ENCODE assay signal across 24 mouse cellular contexts in genomic region chr3:52498506-52499228, GRCm38 (mm10).
DNase-seq lines count a peak whose midpoint lies in the region; ATAC-seq and TF ChIP-seq lines count a peak whose summit lies in the region.
"Had no signal": no experiment of that assay in that cellular context is flagged by ENCODE, and none has a peak within 500 bp of the region (broad histone marks: within the 10 kb centered on the region; RNA-seq: fewer than 3 reads in every experiment).

No protein-coding gene starts in this region.

- no peak overlapping the region for H3K4me3 ChIP-seq in hindbrain, postnatal 0 days (ENCODE audit: low read length)
- no peak overlapping the region for H3K4me3 ChIP-seq in hindbrain, embryonic 13.5 days
- H3K4me3 ChIP-seq: heart, embryonic 12.5 days; hindbrain, embryonic 15.5 days; midbrain, embryonic 10.5 days; neural tube, embryonic 12.5 days had no signal

- TF ChIP-seq CTCF in hindbrain, postnatal 0 days (IDR thresholded peaks at IDR 0.05; ENCODE audit: low read depth) = no peak

- no peak overlapping the region for H3K9ac ChIP-seq in hindbrain, postnatal 0 days (replicated peaks; ENCODE audit: low read length)
- no peak overlapping the region for H3K9ac ChIP-seq in hindbrain, embryonic 13.5 days
- H3K9ac ChIP-seq: heart, embryonic 12.5 days; hindbrain, embryonic 15.5 days; neural tube, embryonic 12.5 days had no signal

- peak; percentile 8 for DNase-seq in hindbrain, postnatal 0 days (ENCODE audit: low spot score)
- peak; percentile 49 for DNase-seq in CD4-positive helper T cell, adult 2 months (ENCODE audit: low read depth, low spot score)
- no peak for DNase-seq in adrenal gland, adult 18-20 months (ENCODE audit: low spot score in 2 of 2)
- no peak for DNase-seq in kidney, adult 8-10 months
- no peak for DNase-seq in gastrocnemius, postnatal 36 days
- DNase-seq: cerebellum, adult 2 months; heart, adult 11 months; heart, postnatal 14 days; kidney, adult 11 months; left cerebral cortex, postnatal 4 days; liver; lung, postnatal 36 days; right cerebral cortex, postnatal 25 days had no signal

- no peaks in the 10 kb centered on the region for H3K36me3 ChIP-seq in hindbrain, postnatal 0 days (ENCODE audit: insufficient read depth, low read length)
- H3K36me3 ChIP-seq in hindbrain, embryonic 13.5 days = no peaks in the 10 kb centered on the region
- H3K36me3 ChIP-seq: heart, embryonic 12.5 days; hindbrain, embryonic 15.5 days; midbrain, embryonic 10.5 days; neural tube, embryonic 12.5 days had no signal

- H3K4me2 ChIP-seq in hindbrain, postnatal 0 days (ENCODE audit: low read depth, low read length) = no peak overlapping the region
- no peak overlapping the region for H3K4me2 ChIP-seq in hindbrain, embryonic 13.5 days
- H3K4me2 ChIP-seq: heart, embryonic 12.5 days; hindbrain, embryonic 15.5 days; neural tube, embryonic 12.5 days had no signal

- no peak overlapping the region for H3K27ac ChIP-seq in hindbrain, postnatal 0 days
- no peak overlapping the region for H3K27ac ChIP-seq in hindbrain, embryonic 13.5 days
- H3K27ac ChIP-seq: hindbrain, embryonic 15.5 days; kidney, postnatal 0 days; midbrain, embryonic 10.5 days; neural tube, embryonic 12.5 days; stomach, postnatal 0 days had no signal

- 72% methylated on average over 15 of the region's 15 CpGs for WGBS in hindbrain, postnatal 0 days
- WGBS in hindbrain, embryonic 13.5 days = 77% methylated on average over 15 of the region's 15 CpGs

- no peaks in the 10 kb centered on the region for H3K9me3 ChIP-seq in hindbrain, postnatal 0 days (ENCODE audit: low read length)
- H3K9me3 ChIP-seq in hindbrain, embryonic 13.5 days = no peaks in the 10 kb centered on the region
- H3K9me3 ChIP-seq: heart, embryonic 12.5 days; hindbrain, embryonic 15.5 days; midbrain, embryonic 10.5 days; neural tube, embryonic 12.5 days had no signal

- ATAC-seq in hindbrain, postnatal 0 days = peak; percentile 32; the same call in 1 of the 2 replicates
- ATAC-seq in hindbrain, embryonic 13.5 days (ENCODE audit: low FRiP score) = no peak
- ATAC-seq in activated CD4-positive, CD25-positive, alpha-beta regulatory T cell, adult 4 months = peak; percentile 70
- ATAC-seq in megakaryocyte progenitor cell, adult 5-6 weeks (replicated peaks; ENCODE audit: poor library complexity) = peak; percentile 78
- ATAC-seq: forebrain, embryonic 14.5 days; Patski had no signal

- intact Hi-C loops in gastrocnemius, postnatal 36 days (cut with DNase I) = no loop called here

- no peaks in the 10 kb centered on the region for H3K4me1 ChIP-seq in hindbrain, postnatal 0 days (ENCODE audit: insufficient read depth, low read length)
- no peaks in the 10 kb centered on the region for H3K4me1 ChIP-seq in hindbrain, embryonic 13.5 days (replicated peaks)
- H3K4me1 ChIP-seq: hindbrain, embryonic 15.5 days; midbrain, embryonic 10.5 days; neural tube, embryonic 12.5 days had no signal

- H3K27me3 ChIP-seq in hindbrain, postnatal 0 days (ENCODE audit: insufficient read depth, low read length) = no peaks in the 10 kb centered on the region
- H3K27me3 ChIP-seq in hindbrain, embryonic 13.5 days = no peaks in the 10 kb centered on the region
- H3K27me3 ChIP-seq: neural tube, embryonic 12.5 days; Patski had no signal

Comparison
In these comparisons a context has a peak if more than half of its experiments do, and no peak if none do; other contexts are left out.
1. DNase-seq: peak in hindbrain, postnatal 0 days (single experiment) and CD4-positive helper T cell, adult 2 months (single experiment); none in adrenal gland, adult 18-20 months (0 of 2), kidney, adult 8-10 months (0 of 2) and gastrocnemius, postnatal 36 days (0 of 2).